Comparison of ENCODE assay signal across 25 mouse cellular contexts in the genomic region with DNA sequence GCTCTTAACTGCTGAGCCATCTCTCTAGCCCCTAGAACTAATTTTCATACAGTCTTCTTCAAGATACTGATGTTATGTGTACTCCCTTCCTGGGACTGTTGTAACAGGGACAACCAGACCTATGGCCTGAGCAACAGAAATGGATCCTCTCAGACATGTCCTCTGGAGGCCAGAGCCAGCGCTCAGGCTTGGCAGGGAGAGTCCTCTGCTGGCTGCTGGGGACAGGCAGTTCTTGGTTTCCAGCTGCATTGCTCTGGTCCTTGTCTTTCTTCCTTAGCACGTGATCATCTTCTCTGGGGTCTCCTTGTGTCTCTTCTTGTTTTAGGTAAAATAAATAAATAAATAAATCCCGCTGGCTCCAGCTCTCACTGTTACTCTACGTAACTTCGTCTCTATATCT.
"Had no signal": no experiment of that assay in that cellular context is flagged by ENCODE, and none has a peak within 500 bp of the region (broad histone marks: within the 10 kb centered on the region; RNA-seq: fewer than 3 reads in every experiment).

No protein-coding gene starts in this region.

- H3K4me3 ChIP-seq: heart, embryonic 13.5 days; heart, embryonic 15.5 days; hindbrain, embryonic 13.5 days; hindbrain, embryonic 15.5 days; kidney, embryonic 15.5 days; limb, embryonic 13.5 days; limb, embryonic 15.5 days had no signal

- H3K4me2 ChIP-seq: heart, embryonic 11.5 days; heart, embryonic 13.5 days; heart, embryonic 15.5 days; hindbrain, embryonic 13.5 days; hindbrain, embryonic 15.5 days; kidney, embryonic 15.5 days; limb, embryonic 13.5 days; limb, embryonic 15.5 days; liver, embryonic 11.5 days had no signal

- DNase-seq: gastrocnemius, postnatal 14 days; gastrocnemius, postnatal 36 days; heart, adult 11 months; heart, postnatal 14 days; heart, postnatal 36 days; kidney, adult 11 months; kidney, adult 2 months; kidney, adult 9 months; kidney, postnatal 14 days; kidney, postnatal 36 days; layer of hippocampus, adult 9-11 months; layer of hippocampus, postnatal 36 days; left cerebral cortex, postnatal 4 days had no signal

- H3K9ac ChIP-seq: heart, embryonic 13.5 days; heart, embryonic 15.5 days; hindbrain, embryonic 13.5 days; hindbrain, embryonic 15.5 days; kidney, embryonic 15.5 days; limb, embryonic 13.5 days; limb, embryonic 15.5 days; liver, embryonic 14.5 days had no signal

- H3K27me3 ChIP-seq: heart, embryonic 13.5 days; heart, embryonic 15.5 days; hindbrain, embryonic 13.5 days; hindbrain, embryonic 15.5 days; kidney, embryonic 15.5 days; limb, embryonic 13.5 days; limb, embryonic 15.5 days had no signal

- H3K9me3 ChIP-seq: heart, embryonic 13.5 days; heart, embryonic 15.5 days; hindbrain, embryonic 13.5 days; hindbrain, embryonic 15.5 days; kidney, embryonic 15.5 days; limb, embryonic 13.5 days; limb, embryonic 15.5 days had no signal

- H3K36me3 ChIP-seq: heart, embryonic 13.5 days; heart, embryonic 15.5 days; hindbrain, embryonic 13.5 days; hindbrain, embryonic 15.5 days; kidney, embryonic 15.5 days; limb, embryonic 13.5 days; limb, embryonic 15.5 days had no signal

- H3K27ac ChIP-seq: heart, embryonic 13.5 days; heart, embryonic 15.5 days; hindbrain, embryonic 13.5 days; hindbrain, embryonic 15.5 days; hindbrain, postnatal 0 days; kidney, embryonic 15.5 days; kidney, postnatal 0 days; limb, embryonic 13.5 days; limb, embryonic 15.5 days; liver, embryonic 14.5 days had no signal

- ATAC-seq: hindbrain, postnatal 0 days had no signal
